Mouse (Mus musculus) limb, embryonic 12.5 days (tissue): ENCODE results near the gene Pdlim5. TPM values are rescaled to one million over a fixed set of nuclear protein-coding genes. Genes with fewer than 3 reads are reported as not detected.

ENCODE experiments used
- ATAC-seq: fragments of 200-750 bp; cut with Nextera tagmentation; 2 replicates; pipeline ENCODE4 v1.8.0; 2017; ENCODE audit warnings: low read depth, moderate TSS enrichment; ENCODE audit not compliant: insufficient number of reproducible peaks, insufficient read depth, low FRiP score, low TSS enrichment
- H3K27ac ChIP-seq: fragments of 300-500 bp; sonication (generic); 2 replicates; pipeline ENCODE4 v1.5.1; 2016; ENCODE audit warnings: mild to moderate bottlenecking, moderate library complexity
- H3K27me3 ChIP-seq: fragments of 300-500 bp; sonication (generic); 2 replicates; pipeline ENCODE4 v1.6.1; 2016; ENCODE audit warnings: mild to moderate bottlenecking, moderate library complexity
- H3K36me3 ChIP-seq: fragments of 300-500 bp; sonication (generic); 2 replicates; pipeline ENCODE4 v1.6.1; 2016; ENCODE audit warnings: mild to moderate bottlenecking, moderate library complexity
- H3K4me1 ChIP-seq: fragments of 300-500 bp; sonication (generic); replicated peaks from 2 replicates; pipeline ENCODE4 v1.6.1; 2016
- H3K4me2 ChIP-seq: fragments of 300-500 bp; sonication (generic); 2 replicates; pipeline ENCODE4 v1.6.1; 2016; ENCODE audit warnings: mild to moderate bottlenecking, moderate library complexity
- H3K4me3 ChIP-seq: fragments of 300-500 bp; sonication (generic); replicated peaks from 2 replicates; pipeline ENCODE4 v1.5.1; 2016; ENCODE audit warnings: mild to moderate bottlenecking
- H3K9ac ChIP-seq: fragments of 300-500 bp; sonication (generic); replicated peaks from 2 replicates; pipeline ENCODE4 v1.6.1; 2016; ENCODE audit warnings: mild to moderate bottlenecking, moderate library complexity
- H3K9me3 ChIP-seq: fragments of 300-500 bp; sonication (generic); 2 replicates; pipeline ENCODE4 v1.6.1; 2016; ENCODE audit warnings: mild to moderate bottlenecking, moderate library complexity
- WGBS: fragments of 180-500 bp; shearing (Covaris S2); methylation state at CpG from one replicate; pipeline ENCODE4 v1.1.7; 2016; 5-methylcytosine and 5-hydroxymethylcytosine counted together
- polyA plus RNA-seq: library from polyadenylated mRNA; unstranded; fragments of >200 nt; fragmentation: Nextera tagmentation; extraction: Ambion mirVana; gene quantifications from 2 replicates; pipeline ENCODE4 v1.2.1, GENCODE M21; 2016

The Pdlim5 gene
- polyA plus RNA-seq, 1 experiment from 2014 or later, result 12.1 TPM

DNA sequence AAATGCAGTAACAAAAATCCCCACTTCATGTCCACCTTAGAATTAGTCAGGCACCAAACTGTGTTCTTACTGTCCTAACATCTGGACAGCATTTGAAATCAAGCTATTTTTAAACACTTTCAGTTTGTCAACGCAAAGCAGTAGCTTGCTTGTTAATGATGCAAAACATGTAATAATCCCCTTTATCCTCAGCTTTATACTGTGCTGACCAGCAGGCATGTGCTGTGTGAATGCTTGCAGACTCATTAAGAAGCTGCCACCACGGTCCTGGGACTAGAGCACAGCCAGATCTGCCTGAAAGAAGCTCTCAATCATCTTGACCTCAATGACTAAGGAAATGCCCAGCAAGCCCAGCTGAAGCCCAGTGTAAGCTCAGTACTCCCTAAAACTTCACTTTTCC is 85.0 kb downstream of the Pdlim5 start:
- 15% methylated on average over 2 of the region's 2 CpGs for WGBS
- Histone ChIP-seq H3K4me1 (peaks cover 6% of the 10 kb centered on the region; the same call in 1 of the 2 replicates), H3K27ac (no peak overlapping the region), H3K4me2 (no peak overlapping the region), H3K9ac (no peak overlapping the region), H3K4me3 (no peak overlapping the region), H3K9me3 (no peaks in the 10 kb centered on the region), H3K27me3 (no peaks in the 10 kb centered on the region), H3K36me3 (no peaks in the 10 kb centered on the region)
- no peak for ATAC-seq

DNA sequence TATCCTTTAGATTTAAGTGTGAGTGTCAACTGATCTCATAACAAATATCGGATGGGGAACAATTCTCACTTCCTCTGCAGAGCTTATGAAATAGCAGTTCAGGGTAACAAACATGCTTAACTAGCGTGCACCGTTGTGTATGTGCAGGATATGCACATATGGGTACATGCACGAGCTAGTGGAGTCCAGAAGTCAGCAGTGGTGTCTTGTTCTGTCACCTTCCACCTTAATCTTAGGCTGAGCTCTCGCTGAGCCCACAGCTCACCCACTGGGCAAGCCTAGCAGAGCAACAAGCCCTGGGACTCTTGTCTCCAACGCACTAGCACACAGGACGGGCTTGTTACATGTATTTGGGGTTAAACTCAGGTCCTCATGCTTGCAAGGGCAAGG is 100.2 kb downstream of the Pdlim5 start:
- no peak overlapping the region for H3K4me3 ChIP-seq
- H3K4me2 ChIP-seq, result no peak overlapping the region
- WGBS, result 81% methylated on average over 7 of the region's 7 CpGs
- H3K27ac ChIP-seq, result no peak overlapping the region
- ATAC-seq, result no peak
- H3K4me1 ChIP-seq, result no peaks in the 10 kb centered on the region
- no peak overlapping the region for H3K9ac ChIP-seq
- H3K9me3 ChIP-seq, result no peaks in the 10 kb centered on the region
- no peaks in the 10 kb centered on the region for H3K36me3 ChIP-seq
- no peaks in the 10 kb centered on the region; the same call in 1 of the 2 replicates for H3K27me3 ChIP-seq

DNA sequence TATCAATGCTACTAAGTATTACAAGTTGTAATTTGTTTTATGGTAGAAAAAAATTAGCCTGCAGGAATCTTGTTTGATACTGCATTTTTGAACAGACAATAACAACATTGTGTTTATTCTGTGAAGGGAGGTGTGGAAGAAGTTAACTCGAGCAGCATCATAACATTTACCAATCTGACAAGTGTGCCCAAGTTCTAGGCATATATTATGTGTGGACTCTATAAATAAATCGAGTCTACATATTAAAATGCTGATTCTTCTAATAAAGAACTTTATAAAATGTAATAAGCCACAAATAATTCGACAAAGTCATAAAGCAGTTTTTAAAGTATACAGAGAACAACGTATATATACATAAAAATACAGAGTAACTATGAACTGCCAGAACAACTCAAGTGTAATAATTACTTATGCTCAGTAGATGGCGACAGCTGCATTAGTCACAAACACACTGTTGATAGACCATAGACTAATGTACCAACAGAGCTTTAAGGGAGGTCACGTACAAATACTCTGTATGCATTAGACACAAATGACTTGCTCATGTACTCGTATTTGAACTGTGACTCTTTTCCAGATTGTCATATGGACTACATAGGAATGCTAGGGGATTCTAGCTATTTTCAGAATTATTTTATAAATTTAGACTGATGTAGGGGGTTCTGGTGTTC is 100.7 kb downstream of the Pdlim5 start:
- Histone ChIP-seq H3K9me3 (no peaks in the 10 kb centered on the region), H3K4me3 (no peak overlapping the region), H3K4me1 (no peaks in the 10 kb centered on the region), H3K4me2 (no peak overlapping the region), H3K27ac (no peak overlapping the region), H3K36me3 (no peaks in the 10 kb centered on the region), H3K27me3 (no peaks in the 10 kb centered on the region; the same call in 1 of the 2 replicates), H3K9ac (no peak overlapping the region)
- ATAC-seq, result peak; percentile 47; the same call in 1 of the 2 replicates
- 28% methylated on average over 7 of the region's 7 CpGs for WGBS

DNA sequence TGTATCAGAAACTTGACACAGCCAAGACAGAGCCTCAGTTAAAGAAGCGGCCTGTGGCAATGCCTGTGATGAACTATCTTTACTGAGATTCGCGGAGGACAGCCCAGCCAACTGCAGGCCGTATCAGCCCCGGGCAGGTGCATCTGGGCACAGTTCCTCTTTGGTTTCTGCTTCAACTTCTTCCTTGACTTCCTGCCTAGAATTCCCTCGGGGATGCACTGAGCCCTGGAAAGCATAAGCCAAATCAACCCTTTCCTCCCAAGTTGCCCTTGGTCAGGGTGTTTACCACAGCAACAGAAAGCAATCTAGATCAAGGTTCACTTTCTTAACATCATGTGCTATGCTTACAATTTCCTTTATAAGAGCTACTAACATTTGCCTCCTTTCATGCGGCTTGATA is 101.9 kb downstream of the Pdlim5 start:
- H3K4me3 ChIP-seq, result no peak overlapping the region
- 81% methylated on average over 7 of the region's 7 CpGs for WGBS
- H3K36me3 ChIP-seq, result no peaks in the 10 kb centered on the region
- no peaks in the 10 kb centered on the region for H3K4me1 ChIP-seq
- H3K9me3 ChIP-seq, result no peaks in the 10 kb centered on the region
- H3K9ac ChIP-seq, result no peak overlapping the region
- no peak overlapping the region for H3K4me2 ChIP-seq
- H3K27ac ChIP-seq, result no peak overlapping the region
- ATAC-seq, result no peak
- no peaks in the 10 kb centered on the region for H3K27me3 ChIP-seq

DNA sequence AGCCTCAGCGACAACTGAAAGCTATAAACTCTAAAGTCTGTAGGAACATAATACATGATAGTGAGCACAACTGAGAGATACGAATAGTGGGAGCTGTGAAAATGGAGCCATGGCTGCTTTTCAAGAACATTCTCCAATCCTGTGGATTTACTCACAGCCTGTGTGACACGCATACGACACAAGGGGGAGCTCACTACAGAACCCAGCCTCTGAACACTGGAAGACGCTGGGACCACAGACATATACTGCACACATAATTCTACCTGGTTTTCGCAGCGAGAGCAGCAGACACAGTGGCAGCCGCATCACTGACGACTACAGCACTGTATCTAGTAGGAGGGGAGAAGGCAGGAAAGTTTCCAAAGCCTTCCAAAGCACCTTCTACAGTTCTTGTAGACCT is 112.8 kb downstream of the Pdlim5 start:
- 0 out of 2 replicates have a peak, but pooled peaks have one; percentile 22 for ATAC-seq

DNA sequence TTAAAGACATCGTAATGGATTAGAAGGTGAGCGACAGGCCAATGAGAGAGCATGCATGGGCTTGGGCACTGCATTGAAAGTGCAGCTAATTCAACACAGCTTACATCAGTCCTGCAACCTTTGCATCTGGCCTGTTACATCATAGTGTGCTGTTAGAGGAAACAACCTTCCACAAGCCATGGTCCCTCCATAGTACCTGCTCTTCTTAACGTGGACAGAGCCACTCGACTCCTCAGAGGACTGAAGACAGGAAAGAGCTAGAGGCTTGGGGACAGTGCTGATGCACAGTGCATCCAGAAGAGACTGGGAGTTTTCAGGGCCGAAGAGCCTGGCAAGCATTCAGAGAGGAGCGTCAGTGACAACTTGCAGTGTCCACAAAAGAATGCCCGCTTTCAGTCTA is 113.8 kb downstream of the Pdlim5 start:
- H3K9ac ChIP-seq, result no peak overlapping the region
- 79% methylated on average over 7 of the region's 7 CpGs for WGBS
- peaks cover 10% of the 10 kb centered on the region; the same call in 1 of the 2 replicates for H3K4me1 ChIP-seq
- no peaks in the 10 kb centered on the region for H3K36me3 ChIP-seq
- no peaks in the 10 kb centered on the region for H3K9me3 ChIP-seq
- H3K4me2 ChIP-seq, result no peak overlapping the region
- H3K27ac ChIP-seq, result no peak overlapping the region
- ATAC-seq, result peak; percentile 60; the same call in 1 of the 2 replicates
- H3K27me3 ChIP-seq, result peaks cover 5% of the 10 kb centered on the region
- H3K4me3 ChIP-seq, result no peak overlapping the region

More for the DNA sequence above, 112.8 kb downstream of the Pdlim5 start:
- Histone ChIP-seq H3K4me1 (peaks cover 10% of the 10 kb centered on the region; the same call in 1 of the 2 replicates), H3K27ac (no peak overlapping the region), H3K4me3 (no peak overlapping the region), H3K4me2 (0 out of 2 replicates have a peak overlapping the region, but pooled peaks have one; percentile 24), H3K9ac (0 out of 2 replicates have a peak overlapping the region, but pooled peaks have one; percentile 23), H3K36me3 (no peaks in the 10 kb centered on the region), H3K27me3 (no peaks in the 10 kb centered on the region; the same call in 1 of the 2 replicates), H3K9me3 (no peaks in the 10 kb centered on the region)
- 51% methylated on average over 9 of the region's 9 CpGs for WGBS

DNA sequence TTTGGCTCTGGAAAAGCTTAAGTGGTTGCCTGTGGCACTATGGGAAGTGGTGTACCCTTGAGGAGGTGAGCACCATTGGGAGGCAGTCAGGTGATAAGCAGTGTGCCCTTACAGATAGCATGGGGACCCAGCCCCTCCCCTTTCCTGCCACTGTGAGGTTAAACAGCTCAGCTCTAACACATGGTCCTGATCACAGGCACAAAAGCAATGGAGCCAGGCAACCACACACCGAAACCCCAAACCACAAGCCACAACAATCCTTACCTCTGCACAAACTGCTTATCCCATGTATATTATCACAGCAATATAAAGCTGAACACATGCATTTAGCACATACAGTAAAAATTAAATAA is 114.4 kb downstream of the Pdlim5 start:
- Histone ChIP-seq H3K9ac (no peak overlapping the region), H3K27ac (no peak overlapping the region), H3K9me3 (no peaks in the 10 kb centered on the region), H3K27me3 (peaks cover 8% of the 10 kb centered on the region), H3K4me2 (no peak overlapping the region), H3K36me3 (no peaks in the 10 kb centered on the region), H3K4me3 (no peak overlapping the region), H3K4me1 (peaks cover 10% of the 10 kb centered on the region; the same call in 1 of the 2 replicates)
- peak; percentile 63 for ATAC-seq
- WGBS, result 33% methylated on average over 1 of the region's 1 CpGs

DNA sequence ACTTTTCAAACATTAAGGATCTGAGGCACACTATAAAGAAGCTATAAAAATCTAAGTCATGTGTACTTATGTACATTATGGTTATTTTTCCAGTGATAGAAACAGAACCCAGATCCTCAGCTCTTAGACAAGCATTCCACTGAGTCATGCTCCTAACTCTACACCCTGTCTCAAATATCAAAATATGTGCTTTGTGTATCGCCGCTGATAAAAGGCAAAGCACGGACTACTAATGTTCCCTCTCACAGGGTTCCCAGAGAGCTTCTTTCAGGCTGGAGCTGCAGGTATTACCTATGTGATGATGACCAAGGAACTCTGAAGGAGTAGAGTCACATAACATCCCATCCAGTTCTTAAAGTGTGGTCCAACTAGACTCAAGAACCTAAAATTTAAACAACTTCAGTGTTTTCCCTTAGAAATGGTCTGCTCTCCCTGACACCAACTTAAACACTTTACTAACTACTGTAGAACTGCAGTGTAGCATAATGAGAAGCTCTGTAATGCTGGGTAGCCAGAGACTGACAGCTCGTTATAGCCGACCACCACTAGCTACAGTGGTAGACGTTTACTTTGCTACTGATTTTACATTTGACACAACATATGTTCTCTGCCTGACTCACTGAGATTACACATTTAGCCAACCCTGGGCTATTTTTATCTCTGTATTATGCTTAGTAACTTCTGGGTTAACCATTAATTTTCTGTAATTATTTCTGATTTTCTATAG is 115.0 kb downstream of the Pdlim5 start:
- 52% methylated on average over 6 of the region's 6 CpGs for WGBS
- no peak overlapping the region for H3K4me3 ChIP-seq

DNA sequence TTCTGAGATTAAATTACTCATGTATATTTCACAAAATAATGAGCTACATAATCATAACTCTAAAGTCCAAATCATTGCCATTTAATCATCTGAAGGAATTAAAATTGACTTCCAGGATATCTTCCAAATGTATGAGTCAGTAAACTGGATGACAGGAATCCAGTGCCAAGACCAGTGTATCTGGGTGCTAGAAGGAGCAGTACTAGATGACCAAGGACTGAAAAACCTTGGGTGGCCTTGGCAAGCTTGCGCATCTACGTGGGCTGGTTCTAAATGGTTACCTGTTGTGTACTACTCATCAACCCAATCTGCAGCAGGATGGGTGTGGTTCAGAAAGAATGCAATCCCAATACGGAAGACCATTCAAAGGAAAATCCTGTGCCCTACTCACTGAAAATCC is 116.5 kb downstream of the Pdlim5 start:
- Histone ChIP-seq H3K4me3 (no peak overlapping the region), H3K27ac (no peak overlapping the region), H3K4me2 (no peak overlapping the region), H3K9me3 (no peaks in the 10 kb centered on the region), H3K36me3 (no peaks in the 10 kb centered on the region), H3K27me3 (peaks cover 12% of the 10 kb centered on the region), H3K4me1 (peaks cover 10% of the 10 kb centered on the region; the same call in 1 of the 2 replicates), H3K9ac (no peak overlapping the region)
- WGBS, result 96% methylated on average over 3 of the region's 3 CpGs
- ATAC-seq, result no peak

More for the DNA sequence above, 115.0 kb downstream of the Pdlim5 start:
- no peaks in the 10 kb centered on the region for H3K9me3 ChIP-seq
- peaks cover 12% of the 10 kb centered on the region for H3K27me3 ChIP-seq
- H3K36me3 ChIP-seq, result no peaks in the 10 kb centered on the region
- ATAC-seq, result peak; percentile 39; the same call in 1 of the 2 replicates
- H3K4me1 ChIP-seq, result peaks cover 10% of the 10 kb centered on the region; the same call in 1 of the 2 replicates
- H3K4me2 ChIP-seq, result no peak overlapping the region
- H3K9ac ChIP-seq, result no peak overlapping the region
- no peak overlapping the region for H3K27ac ChIP-seq

DNA sequence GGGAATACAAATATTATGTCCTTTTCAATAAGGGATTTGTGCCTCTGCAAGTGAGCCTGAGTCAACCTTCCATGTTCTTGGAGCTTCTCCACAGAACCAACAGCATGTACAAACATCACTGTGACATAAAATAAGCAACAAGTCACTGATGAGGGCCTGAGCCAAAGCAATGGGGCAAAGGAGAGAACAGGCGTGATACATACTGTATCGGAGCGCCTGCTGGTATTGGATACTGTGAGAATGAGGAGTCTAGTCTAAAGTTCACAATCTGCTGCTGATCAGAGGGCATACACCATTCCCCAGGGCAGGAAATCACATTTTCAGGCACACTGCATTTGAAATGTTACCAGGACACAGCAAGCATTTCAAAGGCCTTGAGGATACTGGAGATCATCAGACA is 119.0 kb downstream of the Pdlim5 start:
- H3K36me3 ChIP-seq, result no peaks in the 10 kb centered on the region
- 84% methylated on average over 3 of the region's 3 CpGs for WGBS
- no peak for ATAC-seq
- no peak overlapping the region for H3K4me2 ChIP-seq
- no peak overlapping the region for H3K27ac ChIP-seq
- peaks cover 12% of the 10 kb centered on the region for H3K27me3 ChIP-seq
- H3K9ac ChIP-seq, result no peak overlapping the region
- H3K9me3 ChIP-seq, result no peaks in the 10 kb centered on the region
- no peak overlapping the region for H3K4me3 ChIP-seq
- peaks cover 13% of the 10 kb centered on the region for H3K4me1 ChIP-seq

DNA sequence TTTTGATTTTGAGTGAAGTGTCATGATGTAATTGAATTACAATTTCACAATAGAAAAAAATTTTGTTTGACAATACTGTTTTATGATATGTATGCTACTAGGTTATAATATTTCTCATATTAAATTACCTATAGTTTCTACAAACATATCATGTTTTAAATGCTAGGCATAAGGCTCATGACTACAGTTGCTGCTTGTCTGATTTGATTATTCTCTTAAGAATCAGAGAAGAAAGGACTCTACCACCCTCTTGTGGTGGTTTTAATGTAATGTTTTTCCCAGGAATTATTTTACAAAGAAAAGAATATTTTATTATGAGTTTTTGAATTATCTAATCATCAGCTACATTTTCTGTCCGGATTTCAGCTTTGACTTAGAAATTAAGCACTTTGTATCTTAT is 120.5 kb downstream of the Pdlim5 start:
- H3K27me3 ChIP-seq, result peaks cover 12% of the 10 kb centered on the region
- H3K4me2 ChIP-seq, result no peak overlapping the region
- no peak for ATAC-seq
- H3K27ac ChIP-seq, result no peak overlapping the region
- no peaks in the 10 kb centered on the region for H3K9me3 ChIP-seq
- no peak overlapping the region for H3K4me3 ChIP-seq
- H3K9ac ChIP-seq, result no peak overlapping the region
- no peaks in the 10 kb centered on the region for H3K36me3 ChIP-seq
- H3K4me1 ChIP-seq, result peaks cover 14% of the 10 kb centered on the region
- 0% methylated on average over 1 of the region's 1 CpGs for WGBS
